Mouse (Mus musculus): ENCODE measurements around the gene Ccdc57. TPM values are rescaled to one million over a fixed set of nuclear protein-coding genes. Genes with fewer than 3 reads are reported as not detected.
"Not testable (repeated sequence)": the region's sequence is repeated elsewhere in the genome, so short reads cannot be mapped to it uniquely, and the experiment has no call there.

Ccdc57 gene
- total RNA-seq, 2 experiments from 2014 or later: 2.5 to 4.8 TPM

DNA sequence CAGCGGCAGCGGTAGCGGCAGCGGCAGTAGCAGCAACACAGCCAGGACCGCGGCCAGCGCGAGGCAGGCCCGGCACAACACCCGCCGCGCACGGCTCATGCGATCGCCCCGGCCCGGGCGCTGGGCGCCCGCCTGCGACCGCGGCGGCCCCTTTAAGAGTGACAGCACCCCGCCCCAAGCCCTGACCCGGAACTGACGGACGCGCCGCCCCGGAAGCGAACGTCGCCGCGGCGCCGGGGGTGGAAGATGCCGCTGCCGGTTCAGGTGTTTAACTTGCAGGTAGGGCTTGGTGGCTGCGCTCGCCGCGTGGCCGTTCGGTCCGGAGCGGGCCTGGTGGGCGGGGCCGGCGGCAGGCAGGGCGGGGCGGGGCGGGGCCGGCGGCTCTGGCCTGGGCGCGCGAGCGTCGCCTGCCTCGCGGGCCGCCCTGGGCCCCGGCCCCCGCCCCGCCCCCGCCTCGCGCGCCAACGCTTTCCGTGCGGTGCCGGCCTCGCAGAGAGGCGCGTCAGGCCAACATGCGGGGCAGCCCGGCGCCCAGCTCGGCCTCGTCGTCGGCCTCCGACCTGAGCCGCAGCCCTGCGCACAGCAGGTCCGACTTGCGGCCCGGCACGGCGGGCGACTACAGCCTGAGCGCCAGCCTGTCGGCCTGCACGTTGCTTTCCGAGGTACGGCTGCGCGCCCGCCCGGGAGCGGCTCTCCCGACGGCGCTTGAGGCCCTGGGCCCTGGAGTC, 148.4 kb downstream of the Ccdc57 start, which contains the start of the genes Rfng and Gps1:
Gene Rfng (minus strand): TSS at position 144 of the 728 bp plus-strand sequence.
Gene Gps1 (plus strand): TSS at position 209 of the 728 bp plus-strand sequence.
- peak; percentile 83 for DNase-seq

DNA sequence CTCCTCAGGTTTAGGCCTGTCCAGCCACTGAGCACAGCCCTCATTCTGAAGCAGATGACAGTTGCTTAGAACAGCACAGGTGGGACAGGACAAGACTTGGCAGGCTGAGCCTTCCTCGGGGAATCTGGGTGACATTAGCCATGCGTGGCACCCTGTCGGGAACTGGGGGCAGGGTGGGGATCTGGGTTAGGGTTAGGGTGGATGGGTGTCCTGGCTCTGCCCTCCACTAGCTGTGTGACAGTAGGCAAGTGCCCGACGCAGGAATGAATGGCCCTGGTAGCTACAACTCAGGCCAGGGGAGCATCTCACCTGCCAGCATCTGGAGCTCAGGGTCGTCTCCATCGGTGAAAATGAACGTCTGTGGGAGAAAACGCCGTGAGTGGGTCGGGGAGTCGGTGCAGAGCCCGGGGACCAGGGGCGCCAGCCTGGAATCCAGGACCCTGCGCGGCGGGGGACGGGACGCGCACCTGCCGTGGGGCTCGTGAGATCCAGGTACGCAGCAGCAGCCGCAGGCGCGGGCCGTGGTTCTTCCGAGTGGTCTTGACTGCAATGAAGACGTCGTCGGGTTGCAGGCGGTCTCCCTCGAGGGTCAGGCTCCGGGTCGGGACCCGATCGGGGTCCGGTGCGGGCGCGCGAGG, 149.1 kb downstream of the Ccdc57 start:
- peak; percentile 31 for DNase-seq

DNA sequence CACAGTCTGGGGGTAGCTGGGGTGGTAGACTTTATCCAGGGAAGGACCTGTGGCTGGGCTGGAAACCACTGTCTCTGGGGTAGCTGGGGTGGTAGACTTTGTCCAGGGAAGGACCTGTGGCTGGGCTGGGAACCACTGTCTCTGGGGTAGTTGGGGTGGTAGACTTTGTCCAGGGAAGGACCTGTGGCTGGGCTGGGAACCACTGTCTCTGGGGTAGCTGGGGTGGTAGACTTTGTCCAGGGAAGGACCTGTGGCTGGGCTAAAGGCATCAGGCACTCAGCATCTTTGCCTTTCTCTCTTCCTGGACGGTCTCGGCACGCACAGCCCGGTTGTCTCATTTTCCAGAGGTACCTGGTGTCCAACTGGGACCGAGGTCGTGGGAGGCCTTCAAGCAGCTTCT, 151.3 kb downstream of the Ccdc57 start:
- DNase-seq: not testable (repeated sequence)

DNA sequence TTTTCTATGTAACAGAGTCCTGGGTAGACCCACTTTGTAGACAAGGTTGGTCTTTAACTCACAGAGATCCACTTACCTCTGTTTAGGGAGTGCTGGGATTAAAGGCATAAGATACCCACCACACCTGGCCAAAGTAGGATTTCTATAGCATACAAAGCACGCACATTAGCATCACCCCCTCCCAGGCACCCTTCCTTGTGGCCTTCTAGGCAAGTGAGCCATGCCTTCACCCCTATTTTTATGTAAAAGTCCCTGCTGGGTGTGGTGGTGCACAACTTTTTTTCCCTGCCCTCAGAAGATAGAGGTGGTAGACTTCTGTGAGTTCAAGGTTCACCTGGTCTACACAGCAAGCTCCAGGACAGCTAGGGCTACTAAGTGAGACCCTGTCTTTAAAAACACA, 152.8 kb downstream of the Ccdc57 start:
- no peak for DNase-seq

DNA sequence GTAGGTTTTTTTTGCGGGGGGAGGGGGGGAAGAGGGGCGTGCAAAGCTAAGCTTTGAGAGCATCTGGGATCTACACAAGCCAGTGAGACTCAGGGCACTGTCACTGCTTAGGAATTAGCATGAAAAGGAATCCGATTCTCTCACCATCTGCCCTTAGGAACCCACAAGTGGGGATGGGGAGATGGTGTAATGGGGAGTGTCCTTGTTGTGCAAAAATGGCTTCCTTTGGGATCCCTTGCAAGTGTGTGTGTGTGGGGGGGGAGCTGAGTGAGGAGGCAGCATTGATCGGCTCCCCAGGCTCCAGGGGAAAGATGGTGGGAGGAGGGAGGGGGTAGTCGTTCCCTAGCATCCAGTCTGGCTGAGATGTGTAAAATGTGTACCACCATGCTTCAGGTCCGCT, 155.5 kb downstream of the Ccdc57 start:
- DNase-seq: peak; percentile 2

Other genes with a start within 250 kb of the Ccdc57 start
- gene Cenpx, start 219.1 kb downstream of the Ccdc57 start, total RNA-seq (2021): 10 to 100 TPM; 34.9 to 35.6 TPM
- 10 to 100 TPM in 1 of 2 experiments, 1 to 10 TPM in 1; 7.7 to 10.1 TPM for gene Lrrc45, start 218.9 kb downstream of the Ccdc57 start, total RNA-seq (2021)
- 1 to 10 TPM; 1.8 to 2.7 TPM for gene Rac3, start 211.4 kb downstream of the Ccdc57 start, total RNA-seq (2021)
- 1 to 10 TPM; 3.4 to 3.7 TPM for gene Dcxr, start 205.6 kb downstream of the Ccdc57 start, total RNA-seq (2021)
- gene Cbr2, start 200.8 kb downstream of the Ccdc57 start, total RNA-seq (2021): 10 to 100 TPM in 1 of 2 experiments, 1 to 10 TPM in 1; 9.9 to 10.8 TPM
- gene Hmga1b, start 170.1 kb downstream of the Ccdc57 start, total RNA-seq (2021): 10 to 100 TPM; 13.3 to 15.9 TPM
- gene Rfng, start 148.7 kb downstream of the Ccdc57 start, total RNA-seq (2021): 1 to 10 TPM; 6.3 to 7.7 TPM
- gene Gps1, start 148.6 kb downstream of the Ccdc57 start, total RNA-seq (2021): 10 to 100 TPM; 57.3 to 61.5 TPM
- gene Dus1l, start 136.5 kb downstream of the Ccdc57 start, total RNA-seq (2021): 10 to 100 TPM; 29.9 to 34.0 TPM
- gene Fasn, start 108.3 kb downstream of the Ccdc57 start, total RNA-seq (2021): 10 to 100 TPM; 21.8 to 26.4 TPM
- 100 to 1,000 TPM; 193 to 232 TPM for gene Slc16a3, start 15.6 kb upstream of the Ccdc57 start, total RNA-seq (2021)
- gene Csnk1d, start 58.5 kb upstream of the Ccdc57 start, total RNA-seq (2021): 10 to 100 TPM; 67.8 to 77.3 TPM
- gene Cd7, start 106.5 kb upstream of the Ccdc57 start, total RNA-seq (2021): not detected
- not detected for gene Sectm1b, start 130.7 kb upstream of the Ccdc57 start, total RNA-seq (2021)
- under 1 TPM in 1 of 2 experiments, not detected in 1; 0.14 TPM for gene Sectm1a, start 148.3 kb upstream of the Ccdc57 start, total RNA-seq (2021)
- gene Tex19.2, start 185.8 kb upstream of the Ccdc57 start, total RNA-seq (2021): not detected
- under 1 TPM in 1 of 2 experiments, not detected in 1; 0.14 TPM for gene Tex19.1, start 213.3 kb upstream of the Ccdc57 start, total RNA-seq (2021)
- 1 to 10 TPM; 2.2 to 3.2 TPM for gene Uts2r, start 227.4 kb upstream of the Ccdc57 start, total RNA-seq (2021)

All from gastrocnemius, postnatal 10 days (tissue).